Mouse (Mus musculus) neural tube, embryonic 14.5 days (tissue): Measurements from ENCODE around the gene Gldn. TPM values are rescaled to one million over a fixed set of nuclear protein-coding genes. Genes with fewer than 3 reads are reported as not detected.
A peak's percentile ranks its signal among the peaks of the same experiment; 100 is the strongest.

Experiments used
- ATAC-seq: fragments of 200-750 bp; cut with Nextera tagmentation; 2 replicates; pipeline ENCODE4 v1.8.0; 2017; ENCODE audit warnings: low read depth, mild to moderate bottlenecking, moderate TSS enrichment, moderate library complexity
- H3K27ac ChIP-seq: fragments of 300-500 bp; sonication (generic); 2 replicates; pipeline ENCODE4 v1.5.1; 2014; ENCODE audit warnings: low read depth, mild to moderate bottlenecking, control low read depth, low read length, moderate library complexity, mixed read lengths
- H3K27me3 ChIP-seq: fragments of 300-500 bp; sonication (generic); 2 replicates; pipeline ENCODE4 v1.6.1; 2014; ENCODE audit warnings: low read length; ENCODE audit not compliant: control insufficient read depth, insufficient read depth
- H3K36me3 ChIP-seq: fragments of 300-500 bp; sonication (generic); 2 replicates; pipeline ENCODE4 v1.6.1; 2014; ENCODE audit warnings: low read length, mixed read lengths; ENCODE audit not compliant: control insufficient read depth, insufficient read depth
- H3K4me1 ChIP-seq: fragments of 300-500 bp; sonication (generic); 2 replicates; pipeline ENCODE4 v1.6.1; 2014; ENCODE audit warnings: low read length; ENCODE audit not compliant: control insufficient read depth, insufficient read depth
- H3K4me2 ChIP-seq: fragments of 300-500 bp; sonication (generic); 2 replicates; pipeline ENCODE4 v1.6.1; 2014; ENCODE audit warnings: mild to moderate bottlenecking, low read depth, low read length, control low read depth
- H3K4me3 ChIP-seq: fragments of 300-500 bp; sonication (generic); 2 replicates; pipeline ENCODE4 v1.5.1; 2014; ENCODE audit warnings: low read depth, low read length, control low read depth, mixed read lengths
- H3K9ac ChIP-seq: fragments of 300-500 bp; sonication (generic); replicated peaks from 2 replicates; pipeline ENCODE4 v1.6.1; 2014; ENCODE audit warnings: low read depth, mild to moderate bottlenecking, control low read depth, low read length, mixed read lengths
- H3K9me3 ChIP-seq: fragments of 300-500 bp; sonication (generic); 2 replicates; pipeline ENCODE4 v1.6.1; 2016; ENCODE audit warnings: low read length; ENCODE audit not compliant: control insufficient read depth
- WGBS: fragments of 180-500 bp; shearing (Covaris S2); extraction: QIAGEN DNeasy Blood & Tissue Kit; methylation state at CpG from one replicate; pipeline ENCODE4 v1.1.7; 2014; 5-methylcytosine and 5-hydroxymethylcytosine counted together
- polyA plus RNA-seq: library from polyadenylated mRNA; unstranded; fragments of >200 nt; fragmentation: Nextera tagmentation; extraction: Ambion mirVana; gene quantifications from 2 replicates; pipeline ENCODE4 v1.2.1, GENCODE M21; 2014

The Gldn gene
- polyA plus RNA-seq = 0.24 and 0.59 TPM in 2 replicates

GRCm38 (mm10) chr9:54286331-54286987, at the start of gene Gldn:
Gldn (plus strand) TSS chr9:54286486.
- H3K9me3 ChIP-seq = no peaks in the 10 kb centered on the region
- peaks cover 6% of the 10 kb centered on the region for H3K27me3 ChIP-seq
- no peaks in the 10 kb centered on the region for H3K36me3 ChIP-seq
- H3K9ac ChIP-seq = peak within 1 kb of the TSS; percentile 62
- H3K4me1 ChIP-seq = 0 out of 2 replicates have a peak, but pooled peaks cover 6% of the 10 kb centered on the region
- peak within 1 kb of the TSS; percentile 44 for H3K4me3 ChIP-seq
- H3K27ac ChIP-seq = no peak within 1 kb of the TSS
- ATAC-seq = peak; percentile 69; the same call in 1 of the 2 replicates
- H3K4me2 ChIP-seq = peak within 1 kb of the TSS; percentile 87
- 2% methylated on average over 60 of the region's 61 CpGs for WGBS

- no peak for ATAC-seq
- Histone ChIP-seq H3K9me3 (no peaks in the 10 kb centered on the region), H3K9ac (no peak overlapping the region), H3K27ac (0 out of 2 replicates have a peak overlapping the region, but pooled peaks have one; percentile 29), H3K36me3 (no peaks in the 10 kb centered on the region), H3K4me1 (no peaks in the 10 kb centered on the region), H3K4me3 (no peak overlapping the region), H3K27me3 (no peaks in the 10 kb centered on the region), H3K4me2 (no peak overlapping the region)
- 63% methylated on average over 3 of the region's 3 CpGs for WGBS
Measured at GRCm38 (mm10) chr9:54244869-54245665, 41.2 kb upstream of the Gldn start.

GRCm38 (mm10) chr9:54264754-54265153, 21.5 kb upstream of the Gldn start:
- no peak overlapping the region for H3K4me3 ChIP-seq
- H3K9me3 ChIP-seq = no peaks in the 10 kb centered on the region
- no peaks in the 10 kb centered on the region for H3K4me1 ChIP-seq
- whole genome bisulfite sequencing = 70% methylated on average over 4 of the region's 4 CpGs
- no peak overlapping the region for H3K9ac ChIP-seq
- no peaks in the 10 kb centered on the region for H3K27me3 ChIP-seq
- H3K36me3 ChIP-seq = no peaks in the 10 kb centered on the region
- no peak overlapping the region for H3K4me2 ChIP-seq
- ATAC-seq = no peak
- no peak overlapping the region for H3K27ac ChIP-seq

- H3K4me2 ChIP-seq = no peak within 1 kb of the TSS
- 95% methylated on average over 7 of the region's 7 CpGs for WGBS
- H3K9ac ChIP-seq = no peak within 1 kb of the TSS
- H3K27me3 ChIP-seq = no peaks in the 10 kb centered on the region
- no peak for ATAC-seq
- H3K36me3 ChIP-seq = no peaks in the 10 kb centered on the region
- H3K4me1 ChIP-seq = no peaks in the 10 kb centered on the region
- no peak within 1 kb of the TSS for H3K27ac ChIP-seq
- no peak within 1 kb of the TSS for H3K4me3 ChIP-seq
- H3K9me3 ChIP-seq = no peaks in the 10 kb centered on the region
Measured at GRCm38 (mm10) chr9:54268010-54268409, 18.3 kb upstream of the Gldn start, which contains the start of gene Cyp19a1. Cyp19a1 (minus strand) TSS chr9:54268110.

- H3K36me3 ChIP-seq = no peaks in the 10 kb centered on the region
- H3K9me3 ChIP-seq = no peaks in the 10 kb centered on the region
- H3K9ac ChIP-seq = no peak overlapping the region
- no peak overlapping the region for H3K27ac ChIP-seq
- no peak for ATAC-seq
- 74% methylated on average over 6 of the region's 6 CpGs for WGBS
- H3K4me1 ChIP-seq = no peaks in the 10 kb centered on the region
- H3K4me3 ChIP-seq = no peak overlapping the region
- H3K27me3 ChIP-seq = no peaks in the 10 kb centered on the region
- no peak overlapping the region for H3K4me2 ChIP-seq
Measured at GRCm38 (mm10) chr9:54269987-54270386, 16.3 kb upstream of the Gldn start.

DNA sequence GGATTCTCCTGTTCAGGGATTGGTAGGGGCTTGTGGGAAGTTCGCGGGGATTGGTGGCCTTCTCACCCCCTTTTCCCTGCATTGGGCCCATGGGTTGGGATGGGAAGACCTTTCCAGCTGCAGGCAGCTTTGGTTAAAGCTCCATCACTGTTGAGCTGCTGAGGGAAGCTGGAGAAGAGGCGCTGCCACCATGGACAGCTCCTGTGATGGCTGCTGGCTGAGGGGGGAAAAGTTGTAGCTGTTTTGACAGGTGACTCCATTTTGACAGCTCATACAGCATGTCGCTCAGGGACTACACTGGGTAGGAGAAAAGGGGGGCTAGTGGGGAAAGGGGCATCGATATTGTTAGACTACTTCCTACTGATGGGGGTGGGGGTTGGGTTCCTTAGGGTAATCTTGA, 15.4 kb upstream of the Gldn start:
- no peaks in the 10 kb centered on the region for H3K4me1 ChIP-seq

DNA sequence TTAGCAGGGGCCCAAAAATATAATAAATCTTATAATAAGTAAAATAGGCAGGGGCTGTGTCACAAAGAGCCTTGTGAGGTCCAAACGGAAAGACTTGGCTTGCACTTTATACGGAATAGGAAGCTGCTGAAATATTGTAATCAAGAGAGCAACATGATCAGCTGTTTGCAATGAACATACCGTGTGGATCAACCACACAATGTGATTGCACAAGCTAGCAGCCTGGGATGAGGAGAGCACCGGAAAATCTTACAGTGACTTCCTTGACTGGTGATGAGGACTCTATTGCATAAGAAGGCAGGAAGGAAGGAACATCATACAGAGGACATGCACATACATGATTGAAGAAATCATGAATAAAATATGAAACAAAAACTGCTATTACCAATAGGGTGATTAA, 11.0 kb upstream of the Gldn start:
- no peak for ATAC-seq
- Histone ChIP-seq H3K27me3 (no peaks in the 10 kb centered on the region), H3K4me2 (no peak overlapping the region), H3K27ac (no peak overlapping the region), H3K36me3 (no peaks in the 10 kb centered on the region), H3K4me1 (no peaks in the 10 kb centered on the region), H3K9ac (no peak overlapping the region), H3K4me3 (no peak overlapping the region), H3K9me3 (no peaks in the 10 kb centered on the region)
- whole genome bisulfite sequencing = 86% methylated on average over 4 of the region's 4 CpGs

More for the DNA sequence above, 15.4 kb upstream of the Gldn start:
- ATAC-seq = no peak
- 43% methylated on average over 5 of the region's 5 CpGs for WGBS
- Histone ChIP-seq H3K27me3 (no peaks in the 10 kb centered on the region), H3K27ac (no peak overlapping the region), H3K9ac (no peak overlapping the region), H3K4me2 (no peak overlapping the region), H3K9me3 (no peaks in the 10 kb centered on the region), H3K36me3 (no peaks in the 10 kb centered on the region), H3K4me3 (no peak overlapping the region)

DNA sequence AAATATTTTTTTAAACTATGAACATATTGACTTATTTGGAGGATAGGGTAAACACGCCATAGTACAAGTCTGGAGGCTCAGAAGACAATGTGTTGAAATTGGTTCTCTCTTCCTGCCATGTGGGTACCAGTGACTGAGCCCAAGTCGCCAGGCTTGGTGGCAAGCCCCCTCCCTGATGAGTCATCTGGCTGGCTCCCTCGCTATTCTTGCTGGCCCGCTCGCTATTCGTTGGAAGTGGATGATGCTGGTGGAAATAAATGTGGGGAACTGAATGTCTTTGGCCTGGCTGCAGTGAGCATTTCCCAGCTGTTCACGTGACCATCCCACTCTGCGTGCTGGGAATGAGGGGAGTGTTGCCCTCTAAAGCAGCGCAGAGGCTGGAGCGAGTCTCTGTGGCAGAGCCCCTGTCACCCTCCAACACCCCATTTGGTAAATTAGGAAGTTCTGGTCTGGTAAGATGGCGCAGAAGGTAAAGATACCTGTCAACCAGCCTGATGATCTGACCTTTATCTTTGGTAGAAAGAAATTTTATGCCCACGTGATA, 7.2 kb upstream of the Gldn start:
- H3K4me2 ChIP-seq = no peak overlapping the region
- no peak overlapping the region for H3K9ac ChIP-seq
- WGBS = 84% methylated on average over 12 of the region's 12 CpGs
- no peaks in the 10 kb centered on the region for H3K27me3 ChIP-seq
- ATAC-seq = no peak
- no peak overlapping the region for H3K4me3 ChIP-seq
- H3K27ac ChIP-seq = no peak overlapping the region
- no peaks in the 10 kb centered on the region for H3K36me3 ChIP-seq
- H3K4me1 ChIP-seq = no peaks in the 10 kb centered on the region
- no peaks in the 10 kb centered on the region for H3K9me3 ChIP-seq

DNA sequence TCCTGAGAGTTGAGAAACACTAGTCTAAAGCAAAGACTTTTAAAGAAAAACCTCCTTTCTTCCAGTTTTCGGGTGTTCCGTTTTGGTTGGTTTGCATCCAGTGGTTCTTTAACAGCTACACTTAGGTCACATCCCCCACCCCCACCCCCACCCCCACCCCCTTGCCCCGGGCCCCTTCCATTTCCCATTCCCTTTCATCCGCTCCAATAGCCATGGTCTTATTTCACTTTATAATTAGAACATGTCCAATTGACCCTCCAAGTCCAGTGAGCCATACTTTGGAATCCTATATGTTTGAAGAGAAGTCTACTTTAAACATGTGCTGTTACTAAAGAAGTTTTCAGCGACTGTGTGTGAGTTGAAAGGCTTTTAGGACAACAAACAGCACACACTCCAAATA, 1.5 kb downstream of the Gldn start:
- H3K4me1 ChIP-seq = 0 out of 2 replicates have a peak, but pooled peaks cover 6% of the 10 kb centered on the region
- WGBS = 59% methylated on average over 5 of the region's 5 CpGs
- H3K36me3 ChIP-seq = no peaks in the 10 kb centered on the region
- H3K4me2 ChIP-seq = no peak overlapping the region
- H3K9me3 ChIP-seq = no peaks in the 10 kb centered on the region
- peaks cover 6% of the 10 kb centered on the region for H3K27me3 ChIP-seq
- no peak overlapping the region for H3K27ac ChIP-seq
- ATAC-seq = no peak
- H3K4me3 ChIP-seq = no peak overlapping the region
- no peak overlapping the region for H3K9ac ChIP-seq
